Mouse (Mus musculus): Measurements from ENCODE around the gene Tmem132c. TPM values are rescaled to one million over a fixed set of nuclear protein-coding genes. Genes with fewer than 3 reads are reported as not detected.

Gene Tmem132c
- polyA plus RNA-seq, 1 experiment = 0.06 TPM

GRCm38 (mm10) chr5:127496895-127497294 lies 255.3 kb downstream of the Tmem132c start:
- no peaks in the 10 kb centered on the region for H3K27me3 ChIP-seq (ENCODE audit: control insufficient read depth, insufficient read depth, insufficient read length)
- no peaks in the 10 kb centered on the region for H3K79me3 ChIP-seq (ENCODE audit: low read depth)
- TF ChIP-seq USF1 (IDR thresholded peaks at IDR 0.05; ENCODE audit: low read depth) (no peak), FOSL1 (IDR thresholded peaks at IDR 0.05; ENCODE audit: insufficient read depth, low read length, poor library complexity, severe bottlenecking) (no peak), CEBPB (IDR thresholded peaks at IDR 0.05; ENCODE audit: low read depth) (no peak), MYOD1 (IDR thresholded peaks at IDR 0.05; ENCODE audit: control insufficient read depth, insufficient read length, low read depth) (no peak), CTCF (IDR thresholded peaks at IDR 0.05; ENCODE audit: control insufficient read depth, insufficient read depth, insufficient read length) (no peak), MAX (IDR thresholded peaks at IDR 0.05) (no peak), MYOG (IDR thresholded peaks at IDR 0.05; ENCODE audit: control insufficient read depth, extremely low read depth, insufficient read length) (no peak)
- H3ac ChIP-seq (ENCODE audit: control insufficient read depth, insufficient read length, low read depth) = no peak overlapping the region
- H3K79me2 ChIP-seq (ENCODE audit: control insufficient read depth, insufficient read depth) = no peaks in the 10 kb centered on the region
- H3K36me3 ChIP-seq (ENCODE audit: control insufficient read depth, insufficient read depth) = no peaks in the 10 kb centered on the region
- no peak overlapping the region for H3K4me3 ChIP-seq (ENCODE audit: insufficient read depth, poor library complexity, severe bottlenecking)

- Histone ChIP-seq H3K79me2 (ENCODE audit: control insufficient read depth, insufficient read depth) (no peaks in the 10 kb centered on the region), H3K27me3 (ENCODE audit: control insufficient read depth, insufficient read depth, insufficient read length) (no peaks in the 10 kb centered on the region), H3K79me3 (ENCODE audit: low read depth) (no peaks in the 10 kb centered on the region), H3K4me3 (ENCODE audit: insufficient read depth, poor library complexity, severe bottlenecking) (no peak overlapping the region), H3ac (ENCODE audit: control insufficient read depth, insufficient read length, low read depth) (no peak overlapping the region), H3K36me3 (ENCODE audit: control insufficient read depth, insufficient read depth) (no peaks in the 10 kb centered on the region)
- TF ChIP-seq CEBPB (IDR thresholded peaks at IDR 0.05; ENCODE audit: low read depth) (no peak), CTCF (IDR thresholded peaks at IDR 0.05; ENCODE audit: control insufficient read depth, insufficient read depth, insufficient read length) (no peak), FOSL1 (IDR thresholded peaks at IDR 0.05; ENCODE audit: insufficient read depth, low read length, poor library complexity, severe bottlenecking) (no peak), MAX (IDR thresholded peaks at IDR 0.05) (no peak), MYOG (IDR thresholded peaks at IDR 0.05; ENCODE audit: control insufficient read depth, extremely low read depth, insufficient read length) (no peak), MYOD1 (IDR thresholded peaks at IDR 0.05; ENCODE audit: control insufficient read depth, insufficient read length, low read depth) (no peak), USF1 (IDR thresholded peaks at IDR 0.05; ENCODE audit: low read depth) (no peak)
These were observed 257.7 kb downstream of the Tmem132c start for GRCm38 (mm10) chr5:127499151-127499827.

- Histone ChIP-seq H3K79me3 (ENCODE audit: low read depth) (no peaks in the 10 kb centered on the region), H3K4me3 (ENCODE audit: insufficient read depth, poor library complexity, severe bottlenecking) (no peak overlapping the region), H3K27me3 (ENCODE audit: control insufficient read depth, insufficient read depth, insufficient read length) (no peaks in the 10 kb centered on the region), H3ac (ENCODE audit: control insufficient read depth, insufficient read length, low read depth) (no peak overlapping the region), H3K36me3 (ENCODE audit: control insufficient read depth, insufficient read depth) (no peaks in the 10 kb centered on the region), H3K79me2 (ENCODE audit: control insufficient read depth, insufficient read depth) (no peaks in the 10 kb centered on the region)
- TF ChIP-seq CEBPB (IDR thresholded peaks at IDR 0.05; ENCODE audit: low read depth) = no peak
- TF ChIP-seq FOSL1 (IDR thresholded peaks at IDR 0.05; ENCODE audit: insufficient read depth, low read length, poor library complexity, severe bottlenecking) = no peak
- TF ChIP-seq MAX (IDR thresholded peaks at IDR 0.05) = no peak
- no peak for TF ChIP-seq MYOG (IDR thresholded peaks at IDR 0.05; ENCODE audit: control insufficient read depth, extremely low read depth, insufficient read length)
- no peak for TF ChIP-seq CTCF (IDR thresholded peaks at IDR 0.05; ENCODE audit: control insufficient read depth, insufficient read depth, insufficient read length)
- TF ChIP-seq USF1 (IDR thresholded peaks at IDR 0.05; ENCODE audit: low read depth) = no peak
These were observed 261.2 kb downstream of the Tmem132c start for GRCm38 (mm10) chr5:127502838-127503237.

- H3K36me3 ChIP-seq (ENCODE audit: control insufficient read depth, insufficient read depth) = no peaks in the 10 kb centered on the region
- H3K79me2 ChIP-seq (ENCODE audit: control insufficient read depth, insufficient read depth) = no peaks in the 10 kb centered on the region
- no peaks in the 10 kb centered on the region for H3K27me3 ChIP-seq (ENCODE audit: control insufficient read depth, insufficient read depth, insufficient read length)
- no peaks in the 10 kb centered on the region for H3K79me3 ChIP-seq (ENCODE audit: low read depth)
- TF ChIP-seq CTCF (IDR thresholded peaks at IDR 0.05; ENCODE audit: control insufficient read depth, insufficient read depth, insufficient read length) (no peak), MYOD1 (IDR thresholded peaks at IDR 0.05; ENCODE audit: control insufficient read depth, insufficient read length, low read depth) (no peak), FOSL1 (IDR thresholded peaks at IDR 0.05; ENCODE audit: insufficient read depth, low read length, poor library complexity, severe bottlenecking) (no peak), CEBPB (IDR thresholded peaks at IDR 0.05; ENCODE audit: low read depth) (no peak), MYOG (IDR thresholded peaks at IDR 0.05; ENCODE audit: control insufficient read depth, extremely low read depth, insufficient read length) (no peak), USF1 (IDR thresholded peaks at IDR 0.05; ENCODE audit: low read depth) (no peak), MAX (IDR thresholded peaks at IDR 0.05) (no peak)
- H3ac ChIP-seq (ENCODE audit: control insufficient read depth, insufficient read length, low read depth) = no peak overlapping the region
- no peak overlapping the region for H3K4me3 ChIP-seq (ENCODE audit: insufficient read depth, poor library complexity, severe bottlenecking)
These were observed 264.1 kb downstream of the Tmem132c start for GRCm38 (mm10) chr5:127505697-127506096.

GRCm38 (mm10) chr5:127511653-127512052 lies 270.0 kb downstream of the Tmem132c start:
- Histone ChIP-seq H3ac (ENCODE audit: control insufficient read depth, insufficient read length, low read depth) (no peak overlapping the region), H3K36me3 (ENCODE audit: control insufficient read depth, insufficient read depth) (no peaks in the 10 kb centered on the region), H3K4me3 (ENCODE audit: insufficient read depth, poor library complexity, severe bottlenecking) (no peak overlapping the region), H3K79me3 (ENCODE audit: low read depth) (no peaks in the 10 kb centered on the region), H3K27me3 (ENCODE audit: control insufficient read depth, insufficient read depth, insufficient read length) (no peaks in the 10 kb centered on the region), H3K79me2 (ENCODE audit: control insufficient read depth, insufficient read depth) (no peaks in the 10 kb centered on the region)
- TF ChIP-seq MAX (IDR thresholded peaks at IDR 0.05) (no peak), MYOD1 (IDR thresholded peaks at IDR 0.05; ENCODE audit: control insufficient read depth, insufficient read length, low read depth) (no peak), USF1 (IDR thresholded peaks at IDR 0.05; ENCODE audit: low read depth) (no peak), CTCF (IDR thresholded peaks at IDR 0.05; ENCODE audit: control insufficient read depth, insufficient read depth, insufficient read length) (no peak), MYOG (IDR thresholded peaks at IDR 0.05; ENCODE audit: control insufficient read depth, extremely low read depth, insufficient read length) (no peak), FOSL1 (IDR thresholded peaks at IDR 0.05; ENCODE audit: insufficient read depth, low read length, poor library complexity, severe bottlenecking) (no peak), CEBPB (IDR thresholded peaks at IDR 0.05; ENCODE audit: low read depth) (no peak)
